Mouse (Mus musculus): ENCODE results near the gene Gsk3b. TPM values are rescaled to one million over a fixed set of nuclear protein-coding genes. Genes with fewer than 3 reads are reported as not detected.

Gene Gsk3b
- total and polyA plus RNA-seq, 3 experiments, result 6.1 to 30.8 (median 15.5) TPM

GRCm38 (mm10) chr16:38157854-38158622 is 69.2 kb downstream of the Gsk3b start:
- H3K36me3 ChIP-seq (replicated peaks in 1 of 2; ENCODE audit: control insufficient read depth in 1 of 2, insufficient read depth in 1 of 2, low read length in 1 of 2), result peaks cover 8 to 41% of the 10 kb centered on the region in 2 experiments
- H3K4me3 ChIP-seq (replicated peaks in 1 of 3; ENCODE audit: low read depth in 2 of 3, low read length in 2 of 3, poor library complexity in 1 of 3), result no peak overlapping the region
- H3K4me1 ChIP-seq (ENCODE audit: control insufficient read depth in 1 of 2, insufficient read depth in 2 of 2), result peaks cover 0 to 7% of the 10 kb centered on the region in 2 experiments; a peak in 1 of 4 replicates
- H3K27ac ChIP-seq (ENCODE audit: insufficient read depth, low read depth), result no peak overlapping the region
- dilution Hi-C loops (cut with MboI; ENCODE audit: extremely low pct_ligation_motif_present, extremely low pct_unique_long_range_greater_than_20kb, low sequenced_read_pairs), result no loop called here
- H3K4me2 ChIP-seq (ENCODE audit: insufficient read depth, low read depth, poor library complexity, severe bottlenecking), result no peak overlapping the region
- no peaks in the 10 kb centered on the region for H3K9me3 ChIP-seq (replicated peaks; ENCODE audit: low read length)
- in situ Hi-C loops (cut with MboI; ENCODE audit: low pct_ligation_motif_present, low pct_unique_long_range_greater_than_20kb, low sequenced_read_pairs), result no loop called here
- H3K27me3 ChIP-seq (replicated peaks), result no peaks in the 10 kb centered on the region
- no peak for DNase-seq (ENCODE audit: extremely low read depth)
- TF ChIP-seq IRF4 (IDR thresholded peaks at IDR 0.05; ENCODE audit: low read depth, low read length) (no peak), EP300 (IDR thresholded peaks at IDR 0.05; ENCODE audit: low read length) (no peak), MEF2A (IDR thresholded peaks at IDR 0.05; ENCODE audit: borderline replicate concordance, low read depth, low read length) (no peak), CTCF (conservative IDR thresholded peaks at IDR 0.05 in 1 of 2, IDR thresholded peaks at IDR 0.05 in 1 of 2; ENCODE audit: low read depth in 2 of 2, low read length in 2 of 2) (peak in 1 of 2 experiments; percentile 55; a peak in 2 of 4 replicates)
- H3K79me2 ChIP-seq (replicated peaks; ENCODE audit: control insufficient read depth, extremely low read depth, insufficient read depth, poor library complexity, severe bottlenecking), result peaks cover 16% of the 10 kb centered on the region
- H3K9ac ChIP-seq (ENCODE audit: insufficient read depth, low read depth), result no peak overlapping the region

GRCm38 (mm10) chr16:38162019-38162418 is 73.2 kb downstream of the Gsk3b start:
- no peak for TF ChIP-seq MEF2A (IDR thresholded peaks at IDR 0.05; ENCODE audit: borderline replicate concordance, low read depth, low read length)
- no peak for TF ChIP-seq SIN3A (IDR thresholded peaks at IDR 0.05; ENCODE audit: low read length)
- TF ChIP-seq ZC3H11A (IDR thresholded peaks at IDR 0.05; ENCODE audit: low read depth, low read length), result no peak
- TF ChIP-seq MYC (IDR thresholded peaks at IDR 0.05; ENCODE audit: low read depth, low read length), result no peak
- TF ChIP-seq ZKSCAN1 (IDR thresholded peaks at IDR 0.05; ENCODE audit: borderline replicate concordance, low read depth, low read length), result no peak
- no peak for TF ChIP-seq E2F4 (IDR thresholded peaks at IDR 0.05; ENCODE audit: insufficient replicate concordance, low read depth, low read length)
- TF ChIP-seq KAT2A (IDR thresholded peaks at IDR 0.05; ENCODE audit: insufficient replicate concordance, low read length), result no peak
- no peak for TF ChIP-seq POLR2AphosphoS2 (IDR thresholded peaks at IDR 0.05; ENCODE audit: low read depth, low read length)
- no peak for TF ChIP-seq RCOR1 (conservative IDR thresholded peaks at IDR 0.05; ENCODE audit: low read depth, low read length)
- TF ChIP-seq HCFC1 (IDR thresholded peaks at IDR 0.05; ENCODE audit: low read depth, low read length), result no peak
- no peak for TF ChIP-seq PAX5 (IDR thresholded peaks at IDR 0.05; ENCODE audit: low read length)
- no peak for TF ChIP-seq MXI1 (IDR thresholded peaks at IDR 0.05; ENCODE audit: low read depth, low read length)
- TF ChIP-seq BHLHE40 (IDR thresholded peaks at IDR 0.05; ENCODE audit: low read depth, low read length), result no peak
- TF ChIP-seq ZNF384 (IDR thresholded peaks at IDR 0.05; ENCODE audit: low read depth, low read length), result no peak
- no peak for TF ChIP-seq GABPA (IDR thresholded peaks at IDR 0.05; ENCODE audit: insufficient replicate concordance, low read depth, low read length)
- Histone ChIP-seq H3K79me2 (replicated peaks; ENCODE audit: control insufficient read depth, extremely low read depth, insufficient read depth, poor library complexity, severe bottlenecking) (peaks cover 17% of the 10 kb centered on the region), H3K4me2 (ENCODE audit: insufficient read depth, low read depth, poor library complexity, severe bottlenecking) (no peak overlapping the region), H3K9me3 (replicated peaks; ENCODE audit: low read length) (no peaks in the 10 kb centered on the region), H3K27me3 (replicated peaks) (no peaks in the 10 kb centered on the region), H3K4me1 (ENCODE audit: control insufficient read depth in 1 of 2, insufficient read depth in 2 of 2) (peaks cover 0 to 7% of the 10 kb centered on the region in 2 experiments; a peak in 1 of 4 replicates), H3K9ac (ENCODE audit: insufficient read depth, low read depth) (no peak overlapping the region), H3K36me3 (replicated peaks in 1 of 2; ENCODE audit: control insufficient read depth in 1 of 2, insufficient read depth in 1 of 2, low read length in 1 of 2) (peaks cover 8 to 51% of the 10 kb centered on the region in 2 experiments), H3K27ac (ENCODE audit: insufficient read depth, low read depth) (no peak overlapping the region), H3K4me3 (replicated peaks in 1 of 3; ENCODE audit: low read depth in 2 of 3, low read length in 2 of 3, poor library complexity in 1 of 3) (no peak overlapping the region)
- dilution Hi-C loops (cut with MboI; ENCODE audit: extremely low pct_ligation_motif_present, extremely low pct_unique_long_range_greater_than_20kb, low sequenced_read_pairs), result no loop called here
- in situ Hi-C loops (cut with MboI; ENCODE audit: low pct_ligation_motif_present, low pct_unique_long_range_greater_than_20kb, low sequenced_read_pairs), result no loop called here
- DNase-seq (ENCODE audit: extremely low read depth), result no peak
